Mouse (Mus musculus) testis, adult 2 months (tissue): ENCODE data around the gene Mllt3. TPM values are rescaled to one million over a fixed set of nuclear protein-coding genes. Genes with fewer than 3 reads are reported as not detected.

Experiments
- H3K27ac ChIP-seq: fragments of 200-500 bp; 2 replicates; pipeline ENCODE4 v1.5.1; 2012; ENCODE audit warnings: low read depth, low read length; ENCODE audit not compliant: control insufficient read depth, insufficient read depth
- H3K27me3 ChIP-seq: fragments of 200-500 bp; 2 replicates; pipeline ENCODE4 v1.6.1; 2012; ENCODE audit warnings: mild to moderate bottlenecking, low read length, moderate library complexity; ENCODE audit not compliant: control insufficient read depth, insufficient read depth
- H3K36me3 ChIP-seq: fragments of 200-500 bp; 2 replicates; pipeline ENCODE4 v1.6.1; 2012; ENCODE audit warnings: mild to moderate bottlenecking, low read length; ENCODE audit not compliant: control insufficient read depth, insufficient read depth
- H3K4me1 ChIP-seq: fragments of 200-500 bp; 2 replicates; pipeline ENCODE4 v1.6.1; 2012; ENCODE audit warnings: low read length; ENCODE audit not compliant: control insufficient read depth, insufficient read depth
- H3K4me3 ChIP-seq: fragments of 200-500 bp; 2 replicates; pipeline ENCODE4 v1.5.1; 2012; ENCODE audit warnings: low read depth, mild to moderate bottlenecking, low read length, moderate library complexity, mixed read lengths; ENCODE audit not compliant: control insufficient read depth
- CTCF ChIP-seq: fragments of 200-500 bp; IDR thresholded peaks from 2 replicates; pipeline ENCODE4 v1.5.1; 2012; ENCODE audit warnings: low read depth, mild to moderate bottlenecking, inconsistent platforms, low read length, moderate library complexity; ENCODE audit not compliant: control insufficient read depth, insufficient read depth, insufficient replicate concordance
- POLR2A ChIP-seq: fragments of 200-500 bp; IDR thresholded peaks from 2 replicates; pipeline ENCODE4 v1.6.1; 2012; ENCODE audit warnings: low read depth, mild to moderate bottlenecking, inconsistent platforms, low read length, moderate library complexity; ENCODE audit not compliant: control insufficient read depth
- polyA plus RNA-seq: library from polyadenylated mRNA; depleted of rRNA; stranded (reverse); fragments of >200 nt; gene quantifications from 2 replicates; pipeline ENCODE4 v1.2.3, GENCODE M21; 2012

Mllt3 gene
- polyA plus RNA-seq, 1 experiment = 8.4 TPM

GRCm38 (mm10) chr4:87852461-87852860 is 180.7 kb downstream of the Mllt3 start:
- no peak for TF ChIP-seq POLR2A
- TF ChIP-seq CTCF = no peak
- Histone ChIP-seq H3K27me3 (no peaks in the 10 kb centered on the region), H3K4me1 (no peaks in the 10 kb centered on the region), H3K36me3 (no peaks in the 10 kb centered on the region), H3K4me3 (no peak overlapping the region), H3K27ac (no peak overlapping the region)

- no peak overlapping the region for H3K27ac ChIP-seq
- no peaks in the 10 kb centered on the region for H3K27me3 ChIP-seq
- H3K4me1 ChIP-seq = no peaks in the 10 kb centered on the region
- TF ChIP-seq POLR2A = no peak
- TF ChIP-seq CTCF = no peak
- H3K4me3 ChIP-seq = no peak overlapping the region
- H3K36me3 ChIP-seq = no peaks in the 10 kb centered on the region
Measured at GRCm38 (mm10) chr4:87850051-87850450, 183.1 kb downstream of the Mllt3 start.

GRCm38 (mm10) chr4:87844668-87845210 is 188.4 kb downstream of the Mllt3 start:
- no peak overlapping the region for H3K27ac ChIP-seq
- H3K4me3 ChIP-seq = no peak overlapping the region
- H3K4me1 ChIP-seq = no peaks in the 10 kb centered on the region

GRCm38 (mm10) chr4:87840210-87840910 is 192.8 kb downstream of the Mllt3 start:
- TF ChIP-seq CTCF = no peak
- TF ChIP-seq POLR2A = no peak
- no peaks in the 10 kb centered on the region for H3K27me3 ChIP-seq
- no peak overlapping the region for H3K27ac ChIP-seq
- no peak overlapping the region for H3K4me3 ChIP-seq
- H3K4me1 ChIP-seq = no peaks in the 10 kb centered on the region
- H3K36me3 ChIP-seq = no peaks in the 10 kb centered on the region

More at GRCm38 (mm10) chr4:87844668-87845210, 188.4 kb downstream of the Mllt3 start:
- H3K36me3 ChIP-seq = no peaks in the 10 kb centered on the region
- no peak for TF ChIP-seq POLR2A
- no peak for TF ChIP-seq CTCF
- H3K27me3 ChIP-seq = no peaks in the 10 kb centered on the region

GRCm38 (mm10) chr4:87838716-87839115 is 194.4 kb downstream of the Mllt3 start:
- no peak overlapping the region for H3K4me3 ChIP-seq
- TF ChIP-seq POLR2A = no peak
- TF ChIP-seq CTCF = no peak
- H3K4me1 ChIP-seq = no peaks in the 10 kb centered on the region

GRCm38 (mm10) chr4:87837471-87838361 is 195.4 kb downstream of the Mllt3 start:
- H3K36me3 ChIP-seq = no peaks in the 10 kb centered on the region
- H3K27ac ChIP-seq = no peak overlapping the region
- H3K27me3 ChIP-seq = no peaks in the 10 kb centered on the region
- TF ChIP-seq CTCF = no peak
- TF ChIP-seq POLR2A = no peak
- H3K4me1 ChIP-seq = no peaks in the 10 kb centered on the region
- H3K4me3 ChIP-seq = no peak overlapping the region

More at GRCm38 (mm10) chr4:87838716-87839115, 194.4 kb downstream of the Mllt3 start:
- H3K36me3 ChIP-seq = no peaks in the 10 kb centered on the region
- H3K27me3 ChIP-seq = no peaks in the 10 kb centered on the region
- no peak overlapping the region for H3K27ac ChIP-seq

- no peak overlapping the region for H3K4me3 ChIP-seq
- no peak for TF ChIP-seq POLR2A
- no peak for TF ChIP-seq CTCF
Measured at GRCm38 (mm10) chr4:87836257-87836656, 196.9 kb downstream of the Mllt3 start.

More at GRCm38 (mm10) chr4:87836257-87836656, 196.9 kb downstream of the Mllt3 start:
- Histone ChIP-seq H3K4me1 (no peaks in the 10 kb centered on the region), H3K27ac (no peak overlapping the region), H3K36me3 (no peaks in the 10 kb centered on the region), H3K27me3 (no peaks in the 10 kb centered on the region)
